Mouse (Mus musculus) heart, adult 2 months (tissue): ENCODE measurements at regions not wholly inside any gene's neighbourhood (a gene's known extent, or its start where the extent isn't known, plus 50 kb on each side); places are given as distances from the start of the nearest gene placed in this dataset.

Experiments used
- CTCF ChIP-seq: fragments of 200-600 bp; IDR thresholded peaks from 2 replicates; pipeline ENCODE4 v1.8.1; 2022; ENCODE audit warnings: antibody characterized with exemption, mild to moderate bottlenecking, moderate library complexity
- EP300 ChIP-seq: fragments of 200-500 bp; IDR thresholded peaks from 2 replicates; pipeline ENCODE4 v1.6.1; 2011; ENCODE audit warnings: low read depth, low read length, control low read depth; ENCODE audit not compliant: insufficient read depth
- POLR2A ChIP-seq: fragments of 200-500 bp; IDR thresholded peaks from 2 replicates; pipeline ENCODE4 v1.6.1; 2011; ENCODE audit warnings: mild to moderate bottlenecking, low read depth, low read length, control low read depth; ENCODE audit not compliant: insufficient read depth

- TF ChIP-seq CTCF, result no peak
- TF ChIP-seq EP300, result no peak
- TF ChIP-seq POLR2A, result no peak
Measured at GRCm38 (mm10) chr1:107961009-107961408, 371.2 kb downstream of the Serpinb8 start.
